ENCODE assay signal across 8 mouse cellular contexts in the genomic region with DNA sequence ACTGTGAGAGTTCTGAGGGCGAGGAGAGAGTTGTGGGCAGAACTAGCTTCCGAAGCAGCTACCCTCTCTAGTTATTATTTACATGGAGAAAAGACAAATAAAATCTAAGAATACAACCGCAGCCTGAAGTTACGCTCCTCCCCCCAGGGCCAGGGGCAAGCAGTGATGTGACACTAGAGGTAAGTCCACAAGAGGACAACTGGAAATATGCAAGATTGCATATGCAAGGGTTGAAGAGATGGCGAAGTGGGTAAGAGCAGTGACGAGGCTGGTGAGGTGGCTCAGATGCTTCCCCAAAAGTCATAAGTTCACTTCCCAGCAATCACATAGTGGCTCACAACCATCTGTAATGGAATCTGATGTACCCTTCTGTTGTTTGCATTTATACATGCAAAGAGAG. TPM values are rescaled to one million over a fixed set of nuclear protein-coding genes. Genes with fewer than 3 reads are reported as not detected.
A peak's percentile ranks its signal among the peaks of the same experiment; 100 is the strongest.
DNase-seq lines count a peak whose midpoint lies in the region; ATAC-seq and TF ChIP-seq lines count a peak whose summit lies in the region.

No protein-coding gene starts in this region.

- peak overlapping the region; percentile 66; the same call in 1 of the 2 replicates for H3K27ac ChIP-seq in thymus, adult 2 months (ENCODE audit: control insufficient read depth, insufficient read depth, low read length)
- peak overlapping the region; percentile 83 for H3K27ac ChIP-seq in limb, embryonic 14.5 days (replicated peaks; ENCODE audit: low read depth, low read length)
- H3K27ac ChIP-seq in stomach, embryonic 15.5 days: peak overlapping the region; percentile 92

- H3K27me3 ChIP-seq in thymus, adult 2 months (ENCODE audit: control insufficient read depth, insufficient read depth, low read length): no peaks in the 10 kb centered on the region
- H3K27me3 ChIP-seq in limb, embryonic 14.5 days (ENCODE audit: control insufficient read depth, insufficient read depth, low read length): no peaks in the 10 kb centered on the region
- no peaks in the 10 kb centered on the region for H3K27me3 ChIP-seq in stomach, embryonic 15.5 days (replicated peaks)

- DNase-seq in cerebellum, adult 9-10 months: peak; percentile 62
- DNase-seq in cerebellum, postnatal 4 days (ENCODE audit: low spot score in 2 of 2): no peak
- no peak for DNase-seq in thymus, adult 2 months
- no peak for DNase-seq in thymus, postnatal 0 days (ENCODE audit: low spot score)
- no peak for DNase-seq in limb, embryonic 14.5 days (ENCODE audit: low spot score)
- no peak for DNase-seq in cerebellum, postnatal 36 days
- DNase-seq in left cerebral cortex, adult 18-20 months (ENCODE audit: low spot score in 2 of 2): no peak

- no peaks in the 10 kb centered on the region for H3K36me3 ChIP-seq in thymus, adult 2 months (ENCODE audit: control insufficient read depth, insufficient read depth, low read length)
- peaks cover 16% of the 10 kb centered on the region for H3K36me3 ChIP-seq in limb, embryonic 14.5 days (ENCODE audit: control insufficient read depth, insufficient read depth, low read length)
- peaks cover 6% of the 10 kb centered on the region; the same call in 1 of the 2 replicates for H3K36me3 ChIP-seq in stomach, embryonic 15.5 days

- no peak overlapping the region for H3K9ac ChIP-seq in limb, embryonic 14.5 days (ENCODE audit: low read depth, low read length, severe bottlenecking)
- no peak overlapping the region for H3K9ac ChIP-seq in stomach, embryonic 15.5 days

- peaks cover 13% of the 10 kb centered on the region for H3K4me1 ChIP-seq in thymus, adult 2 months (replicated peaks; ENCODE audit: control insufficient read depth, insufficient read depth, low read length)
- peaks cover 8% of the 10 kb centered on the region for H3K4me1 ChIP-seq in limb, embryonic 14.5 days (ENCODE audit: control insufficient read depth, insufficient read depth, low read length)
- H3K4me1 ChIP-seq in stomach, embryonic 15.5 days: peaks cover 10% of the 10 kb centered on the region

- H3K4me3 ChIP-seq in thymus, adult 2 months (ENCODE audit: control insufficient read depth, insufficient read depth, low read length): peak overlapping the region; percentile 67
- H3K4me3 ChIP-seq in limb, embryonic 14.5 days (replicated peaks; ENCODE audit: low read length): peak overlapping the region; percentile 31
- H3K4me3 ChIP-seq in stomach, embryonic 15.5 days (replicated peaks): peak overlapping the region; percentile 59

- H3K4me2 ChIP-seq in limb, embryonic 14.5 days (replicated peaks; ENCODE audit: low read depth, low read length, severe bottlenecking): peak overlapping the region; percentile 36
- peak overlapping the region; percentile 49 for H3K4me2 ChIP-seq in stomach, embryonic 15.5 days

- no peak for ATAC-seq in limb, embryonic 14.5 days (ENCODE audit: low FRiP score, low read depth)
- no peak for ATAC-seq in stomach, embryonic 15.5 days (ENCODE audit: insufficient read depth, low FRiP score, low read depth)

- 83% methylated on average over 6 of the region's 6 CpGs for WGBS in thymus, adult 2 months
- 88% methylated on average over 6 of the region's 6 CpGs for WGBS in limb, embryonic 14.5 days
- 76% methylated on average over 6 of the region's 6 CpGs for WGBS in stomach, embryonic 15.5 days

- no peak for TF ChIP-seq POLR2A in thymus, adult 2 months (IDR thresholded peaks at IDR 0.05; ENCODE audit: control insufficient read depth, extremely low read depth, insufficient read depth, low read length, poor library complexity)
- no peak for TF ChIP-seq POLR2A in limb, embryonic 14.5 days (IDR thresholded peaks at IDR 0.05; ENCODE audit: borderline replicate concordance, extremely low read depth, insufficient read depth, insufficient read length)

- TF ChIP-seq CTCF in thymus, adult 2 months (IDR thresholded peaks at IDR 0.05; ENCODE audit: borderline replicate concordance, control insufficient read depth, extremely low read depth, insufficient read depth, low read length, poor library complexity): no peak

- no peaks in the 10 kb centered on the region for H3K9me3 ChIP-seq in limb, embryonic 14.5 days (ENCODE audit: control insufficient read depth, low read length)
- no peaks in the 10 kb centered on the region for H3K9me3 ChIP-seq in stomach, embryonic 15.5 days

RNA-seq across cellular contexts. Expression of a gene that starts 0.9 kb away (rescaled TPM):
- polyA plus RNA-seq in thymus, adult 2 months (2012; rRNA removed): 34.7 and 34.9 TPM in 2 replicates
- 23.7 and 25.8 TPM in 2 replicates for polyA plus RNA-seq in thymus, postnatal 0 days (2015; fragmentation: Nextera tagmentation; extraction: Ambion mirVana)
- polyA plus RNA-seq in limb, embryonic 14.5 days (2012; rRNA removed): 26.3 and 29.4 TPM in 2 replicates
- polyA plus RNA-seq in limb, embryonic 14.5 days (2014; fragmentation: Nextera tagmentation; extraction: Ambion mirVana): 28.6 and 29.2 TPM in 2 replicates
- 22.4 and 29.0 TPM in 2 replicates for polyA plus RNA-seq in stomach, embryonic 15.5 days (2015; fragmentation: Nextera tagmentation; extraction: Ambion mirVana)
- total RNA-seq in left cerebral cortex, adult 18-20 months (2021): 10 to 100 TPM; 84.2 to 90.5 TPM

RNA-seq across cellular contexts. Expression of a gene that starts 1.7 kb away (rescaled TPM):
- polyA plus RNA-seq in thymus, adult 2 months (2012; rRNA removed): 1.8 and 49.4 TPM in 2 replicates
- 4.0 and 5.1 TPM in 2 replicates for polyA plus RNA-seq in thymus, postnatal 0 days (2015; fragmentation: Nextera tagmentation; extraction: Ambion mirVana)
- 4.7 and 8.1 TPM in 2 replicates for polyA plus RNA-seq in limb, embryonic 14.5 days (2012; rRNA removed)
- 1.6 and 1.9 TPM in 2 replicates for polyA plus RNA-seq in limb, embryonic 14.5 days (2014; fragmentation: Nextera tagmentation; extraction: Ambion mirVana)
- 158 and 523 TPM in 2 replicates for polyA plus RNA-seq in stomach, embryonic 15.5 days (2015; fragmentation: Nextera tagmentation; extraction: Ambion mirVana)
- total RNA-seq in left cerebral cortex, adult 18-20 months (2021): 1 to 10 TPM; 1.8 to 3.1 TPM

RNA-seq across cellular contexts. Expression of a gene that starts 9.4 kb away (rescaled TPM):
- polyA plus RNA-seq in thymus, adult 2 months (2012; rRNA removed): 0.08 and 0.43 TPM in 2 replicates
- 0.14 and 0.17 TPM in 2 replicates for polyA plus RNA-seq in thymus, postnatal 0 days (2015; fragmentation: Nextera tagmentation; extraction: Ambion mirVana)
- 0.04 and 0.06 TPM in 2 replicates for polyA plus RNA-seq in limb, embryonic 14.5 days (2012; rRNA removed)
- 0.30 and 0.32 TPM in 2 replicates for polyA plus RNA-seq in limb, embryonic 14.5 days (2014; fragmentation: Nextera tagmentation; extraction: Ambion mirVana)
- polyA plus RNA-seq in stomach, embryonic 15.5 days (2015; fragmentation: Nextera tagmentation; extraction: Ambion mirVana): 1.6 and 2.0 TPM in 2 replicates
- under 1 TPM; 0.12 to 0.14 TPM for total RNA-seq in left cerebral cortex, adult 18-20 months (2021)

RNA-seq across cellular contexts. Expression of a gene that starts 11.0 kb away (rescaled TPM):
- polyA plus RNA-seq in thymus, adult 2 months (2012; rRNA removed): 127 and 138 TPM in 2 replicates
- 93.8 and 97.1 TPM in 2 replicates for polyA plus RNA-seq in thymus, postnatal 0 days (2015; fragmentation: Nextera tagmentation; extraction: Ambion mirVana)
- 49.7 and 65.5 TPM in 2 replicates for polyA plus RNA-seq in limb, embryonic 14.5 days (2012; rRNA removed)
- polyA plus RNA-seq in limb, embryonic 14.5 days (2014; fragmentation: Nextera tagmentation; extraction: Ambion mirVana): 85.7 and 91.4 TPM in 2 replicates
- polyA plus RNA-seq in stomach, embryonic 15.5 days (2015; fragmentation: Nextera tagmentation; extraction: Ambion mirVana): 72.6 and 82.0 TPM in 2 replicates
- total RNA-seq in left cerebral cortex, adult 18-20 months (2021): 10 to 100 TPM; 13.7 to 14.7 TPM

RNA-seq across cellular contexts. Expression of a gene that starts 27.1 kb away (rescaled TPM):
- polyA plus RNA-seq in thymus, adult 2 months (2012; rRNA removed): 0.73 and 0.90 TPM in 2 replicates
- polyA plus RNA-seq in thymus, postnatal 0 days (2015; fragmentation: Nextera tagmentation; extraction: Ambion mirVana): 0.68 and 0.86 TPM in 2 replicates
- 8.6 and 11.7 TPM in 2 replicates for polyA plus RNA-seq in limb, embryonic 14.5 days (2012; rRNA removed)
- 10.1 and 10.6 TPM in 2 replicates for polyA plus RNA-seq in limb, embryonic 14.5 days (2014; fragmentation: Nextera tagmentation; extraction: Ambion mirVana)
- 8.5 and 8.8 TPM in 2 replicates for polyA plus RNA-seq in stomach, embryonic 15.5 days (2015; fragmentation: Nextera tagmentation; extraction: Ambion mirVana)
- 1 to 10 TPM; 5.9 to 8.9 TPM for total RNA-seq in left cerebral cortex, adult 18-20 months (2021)
